Mouse (Mus musculus) mouse trophoblast stem cell (cell line): ENCODE data around the gene Prkar1b.

ENCODE experiments used
- in situ Hi-C, 2 experiments: fragments of 300-500 bp; cut with MseI, MboI; formaldehyde crosslinking; loops; 2 replicates in 1 of 2; 3 replicates in 1 of 2; pipeline ENCODE4 v1.15.1; 2025

Prkar1b gene

GRCm38 (mm10) chr5:138981921-138982320, 167.9 kb downstream of the Prkar1b start:
- in situ Hi-C loops, result no loop called here

GRCm38 (mm10) chr5:138980608-138981007, 169.2 kb downstream of the Prkar1b start:
- in situ Hi-C loops, result no loop called here

GRCm38 (mm10) chr5:138979840-138980239, 170.0 kb downstream of the Prkar1b start:
- in situ Hi-C loops, result no loop called here

GRCm38 (mm10) chr5:138977759-138978158, 172.0 kb downstream of the Prkar1b start:
- in situ Hi-C loops, result no loop called here

- in situ Hi-C loops, result no loop called here
These were observed 174.8 kb downstream of the Prkar1b start for GRCm38 (mm10) chr5:138974911-138975485.

- in situ Hi-C loops, result no loop called here
These were observed 176.3 kb downstream of the Prkar1b start for GRCm38 (mm10) chr5:138973480-138973879.

- in situ Hi-C loops, result no loop called here
These were observed 178.4 kb downstream of the Prkar1b start for GRCm38 (mm10) chr5:138971405-138971804.

GRCm38 (mm10) chr5:138970056-138970490, 179.7 kb downstream of the Prkar1b start:
- in situ Hi-C loops, result no loop called here
